Mouse (Mus musculus): ENCODE measurements around the gene Matk. TPM values are rescaled to one million over a fixed set of nuclear protein-coding genes. Genes with fewer than 3 reads are reported as not detected.

Gene Matk
- total and polyA plus RNA-seq, 3 experiments = 0.48 to 1.5 (median 0.86) TPM

GRCm38 (mm10) chr10:81236471-81237268 is 16.1 kb upstream of the Matk start:
- H3K9ac ChIP-seq (ENCODE audit: low read depth, low read length) = no peak overlapping the region
- peaks cover 5% of the 10 kb centered on the region; the same call in 1 of the 2 replicates for H3K27me3 ChIP-seq (ENCODE audit: control insufficient read depth, insufficient read depth, low read length)
- H3K4me1 ChIP-seq (ENCODE audit: control insufficient read depth, insufficient read depth, low read length) = peaks cover 2% of the 10 kb centered on the region
- WGBS = 86% methylated on average over 12 of the region's 12 CpGs
- intact Hi-C loops (cut with DNase I) = no loop called here
- H3K36me3 ChIP-seq (ENCODE audit: control insufficient read depth, insufficient read depth, low read length) = no peaks in the 10 kb centered on the region
- H3K27ac ChIP-seq = no peak overlapping the region
- no peaks in the 10 kb centered on the region for H3K79me2 ChIP-seq (replicated peaks; ENCODE audit: control insufficient read depth, insufficient read depth, low read length)
- TF ChIP-seq EP300 (IDR thresholded peaks at IDR 0.05; ENCODE audit: insufficient read depth, low read depth, low read length) (no peak), CTCF (IDR thresholded peaks at IDR 0.05) (no peak), POLR2A (IDR thresholded peaks at IDR 0.05; ENCODE audit: insufficient read depth, low read depth, low read length) (no peak)
- H3K4me3 ChIP-seq = no peak overlapping the region
- no peak for DNase-seq

GRCm38 (mm10) chr10:81238618-81239017 is 14.1 kb upstream of the Matk start:
- intact Hi-C loops (cut with DNase I) = no loop called here
- H3K36me3 ChIP-seq (ENCODE audit: control insufficient read depth, insufficient read depth, low read length) = no peaks in the 10 kb centered on the region
- H3K27me3 ChIP-seq (ENCODE audit: control insufficient read depth, insufficient read depth, low read length) = peaks cover 5% of the 10 kb centered on the region; the same call in 1 of the 2 replicates
- no peaks in the 10 kb centered on the region for H3K4me1 ChIP-seq (ENCODE audit: control insufficient read depth, insufficient read depth, low read length)
- WGBS = 83% methylated on average over 2 of the region's 2 CpGs
- DNase-seq = no peak
- H3K27ac ChIP-seq = no peak overlapping the region
- no peaks in the 10 kb centered on the region for H3K79me2 ChIP-seq (replicated peaks; ENCODE audit: control insufficient read depth, insufficient read depth, low read length)
- no peak overlapping the region for H3K4me3 ChIP-seq
- TF ChIP-seq EP300 (IDR thresholded peaks at IDR 0.05; ENCODE audit: insufficient read depth, low read depth, low read length) = no peak
- no peak for TF ChIP-seq POLR2A (IDR thresholded peaks at IDR 0.05; ENCODE audit: insufficient read depth, low read depth, low read length)
- TF ChIP-seq CTCF (IDR thresholded peaks at IDR 0.05) = no peak
- H3K9ac ChIP-seq (ENCODE audit: low read depth, low read length) = no peak overlapping the region

DNA sequence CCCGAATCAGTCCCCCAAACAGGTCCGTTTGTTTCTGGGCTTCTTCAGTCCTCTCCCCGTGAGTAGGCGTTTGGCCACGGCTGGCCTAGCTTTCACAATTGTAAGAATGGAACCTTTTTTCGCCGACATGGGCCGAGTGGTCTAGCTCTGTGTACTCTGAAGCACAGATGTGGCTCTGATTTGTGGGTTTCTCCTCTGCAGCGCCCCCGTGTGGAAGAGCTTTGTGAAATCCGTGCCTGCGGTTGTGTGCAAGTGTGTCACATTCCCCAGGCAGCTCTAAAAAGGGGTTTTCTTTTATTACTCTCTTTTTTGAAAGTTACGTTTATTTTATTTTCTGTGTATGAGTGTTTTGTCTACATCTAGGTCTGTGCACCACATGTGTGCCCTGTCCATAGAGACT is 11.9 kb upstream of the Matk start:
- Histone ChIP-seq H3K27me3 (ENCODE audit: control insufficient read depth, insufficient read depth, low read length) (peaks cover 5% of the 10 kb centered on the region; the same call in 1 of the 2 replicates), H3K9ac (ENCODE audit: low read depth, low read length) (no peak overlapping the region), H3K4me3 (no peak overlapping the region), H3K36me3 (ENCODE audit: control insufficient read depth, insufficient read depth, low read length) (no peaks in the 10 kb centered on the region), H3K79me2 (replicated peaks; ENCODE audit: control insufficient read depth, insufficient read depth, low read length) (no peaks in the 10 kb centered on the region), H3K4me1 (ENCODE audit: control insufficient read depth, insufficient read depth, low read length) (no peaks in the 10 kb centered on the region), H3K27ac (no peak overlapping the region)
- WGBS = 34% methylated on average over 13 of the region's 13 CpGs
- no peak for DNase-seq
- intact Hi-C loops (cut with DNase I) = no loop called here
- no peak for TF ChIP-seq POLR2A (IDR thresholded peaks at IDR 0.05; ENCODE audit: insufficient read depth, low read depth, low read length)
- peak; percentile 68 for TF ChIP-seq CTCF (IDR thresholded peaks at IDR 0.05)

DNA sequence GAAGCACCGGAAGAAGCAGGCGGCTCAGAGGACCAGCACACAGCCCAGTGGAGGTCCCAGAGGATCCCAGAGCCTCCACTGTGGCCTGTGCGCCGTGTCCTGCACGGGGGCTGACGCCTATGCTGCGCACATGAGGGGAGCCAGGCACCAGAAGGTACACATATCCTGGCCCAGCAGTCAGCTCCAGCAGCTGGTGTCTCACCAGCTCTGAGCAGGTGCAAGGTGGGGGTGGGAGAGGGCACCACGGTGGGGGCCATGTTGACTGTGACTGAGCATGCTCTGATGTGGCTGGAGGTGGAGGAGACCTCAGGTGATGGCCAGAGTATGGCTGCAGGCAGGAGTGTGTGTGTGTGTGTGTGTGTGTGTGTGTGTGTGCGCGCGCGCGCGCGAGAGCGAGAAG is 10.7 kb upstream of the Matk start:
- peaks cover 5% of the 10 kb centered on the region; the same call in 1 of the 2 replicates for H3K27me3 ChIP-seq (ENCODE audit: control insufficient read depth, insufficient read depth, low read length)
- H3K79me2 ChIP-seq (replicated peaks; ENCODE audit: control insufficient read depth, insufficient read depth, low read length) = no peaks in the 10 kb centered on the region
- WGBS = 90% methylated on average over 16 of the region's 16 CpGs
- H3K36me3 ChIP-seq (ENCODE audit: control insufficient read depth, insufficient read depth, low read length) = no peaks in the 10 kb centered on the region
- H3K27ac ChIP-seq = no peak overlapping the region
- intact Hi-C loops (cut with DNase I) = no loop called here
- no peak for DNase-seq
- H3K9ac ChIP-seq (ENCODE audit: low read depth, low read length) = no peak overlapping the region
- H3K4me1 ChIP-seq (ENCODE audit: control insufficient read depth, insufficient read depth, low read length) = no peaks in the 10 kb centered on the region
- H3K4me3 ChIP-seq = no peak overlapping the region
- TF ChIP-seq CTCF (IDR thresholded peaks at IDR 0.05) (no peak), POLR2A (IDR thresholded peaks at IDR 0.05; ENCODE audit: insufficient read depth, low read depth, low read length) (no peak), EP300 (IDR thresholded peaks at IDR 0.05; ENCODE audit: insufficient read depth, low read depth, low read length) (no peak)

DNA sequence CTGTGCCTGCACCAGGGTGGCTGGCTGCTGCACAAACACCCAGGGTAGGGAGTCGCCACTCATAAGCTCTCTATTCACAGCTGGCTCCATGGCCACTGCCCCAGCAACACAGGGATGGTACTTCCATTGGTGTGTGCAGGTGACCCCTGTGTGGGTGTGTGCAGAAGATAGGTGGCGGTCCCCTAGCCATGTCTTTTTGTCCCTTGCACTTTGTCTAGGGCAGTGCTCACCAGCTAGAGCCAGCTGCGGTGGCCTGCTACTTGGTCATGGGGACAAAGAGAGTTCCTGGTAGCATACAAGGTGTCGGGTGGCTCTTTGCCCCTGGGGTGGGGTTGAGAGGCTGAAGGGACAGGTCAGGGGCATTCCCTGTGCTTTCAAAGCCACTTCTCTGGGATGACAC is 8.6 kb upstream of the Matk start:
- no peak for DNase-seq
- WGBS = 79% methylated on average over 4 of the region's 4 CpGs
- Histone ChIP-seq H3K79me2 (replicated peaks; ENCODE audit: control insufficient read depth, insufficient read depth, low read length) (no peaks in the 10 kb centered on the region), H3K36me3 (ENCODE audit: control insufficient read depth, insufficient read depth, low read length) (no peaks in the 10 kb centered on the region), H3K9ac (ENCODE audit: low read depth, low read length) (no peak overlapping the region), H3K27ac (no peak overlapping the region), H3K4me3 (no peak overlapping the region), H3K27me3 (ENCODE audit: control insufficient read depth, insufficient read depth, low read length) (peaks cover 5% of the 10 kb centered on the region; the same call in 1 of the 2 replicates), H3K4me1 (ENCODE audit: control insufficient read depth, insufficient read depth, low read length) (no peaks in the 10 kb centered on the region)
- intact Hi-C loops (cut with DNase I) = no loop called here
- TF ChIP-seq EP300 (IDR thresholded peaks at IDR 0.05; ENCODE audit: insufficient read depth, low read depth, low read length) (no peak), CTCF (IDR thresholded peaks at IDR 0.05) (no peak), POLR2A (IDR thresholded peaks at IDR 0.05; ENCODE audit: insufficient read depth, low read depth, low read length) (no peak)

DNA sequence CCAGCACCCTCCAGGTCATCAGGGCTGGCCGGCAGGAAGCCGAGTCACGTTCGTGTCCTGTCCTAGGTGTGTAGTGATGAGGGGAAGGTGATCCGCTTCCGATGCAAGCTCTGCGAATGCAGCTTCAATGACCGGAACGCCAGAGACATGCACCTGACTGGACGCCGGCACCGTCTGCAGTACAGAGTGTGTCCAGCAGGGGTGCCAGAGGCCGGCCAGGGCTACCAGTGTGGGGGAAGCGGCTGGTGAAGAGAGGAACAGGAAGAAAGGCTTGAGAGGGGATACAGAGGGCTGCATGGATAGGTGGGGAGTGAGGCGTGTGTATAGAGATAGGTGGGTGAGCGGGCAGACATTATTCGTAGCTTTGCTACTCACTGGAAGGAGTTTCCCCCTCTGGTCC is 8.1 kb upstream of the Matk start:
- intact Hi-C loops (cut with DNase I) = no loop called here
- Histone ChIP-seq H3K9ac (ENCODE audit: low read depth, low read length) (no peak overlapping the region), H3K36me3 (ENCODE audit: control insufficient read depth, insufficient read depth, low read length) (no peaks in the 10 kb centered on the region), H3K27me3 (ENCODE audit: control insufficient read depth, insufficient read depth, low read length) (peaks cover 5% of the 10 kb centered on the region; the same call in 1 of the 2 replicates), H3K4me1 (ENCODE audit: control insufficient read depth, insufficient read depth, low read length) (no peaks in the 10 kb centered on the region), H3K79me2 (replicated peaks; ENCODE audit: control insufficient read depth, insufficient read depth, low read length) (no peaks in the 10 kb centered on the region), H3K4me3 (no peak overlapping the region), H3K27ac (no peak overlapping the region)
- peak; percentile 68 to 86 for DNase-seq
- WGBS = 10% methylated on average over 17 of the region's 17 CpGs
- TF ChIP-seq CTCF (IDR thresholded peaks at IDR 0.05) (0 out of 2 replicates have a peak, but pooled peaks have one; percentile 100), EP300 (IDR thresholded peaks at IDR 0.05; ENCODE audit: insufficient read depth, low read depth, low read length) (0 out of 2 replicates have a peak, but pooled peaks have one; percentile 50), POLR2A (IDR thresholded peaks at IDR 0.05; ENCODE audit: insufficient read depth, low read depth, low read length) (no peak)
